Mouse (Mus musculus) CH12.LX (cell line): ENCODE measurements around the gene Cdkn2d. TPM values are rescaled to one million over a fixed set of nuclear protein-coding genes. Genes with fewer than 3 reads are reported as not detected.

Experiments
- DNase-seq: peaks from one replicate; pipeline ENCODE4 v3.0.0-alpha.2; 2013; ENCODE audit errors: extremely low read depth
- H3K27ac ChIP-seq: 2 replicates; pipeline ENCODE4 v1.5.1; 2012; ENCODE audit warnings: low read depth, mild to moderate bottlenecking, control low read depth, moderate library complexity; ENCODE audit not compliant: insufficient read depth
- H3K27me3 ChIP-seq: replicated peaks from 2 replicates; pipeline ENCODE3; 2012; ENCODE audit warnings: inconsistent platforms
- H3K36me3 ChIP-seq, 2 experiments: replicated peaks in 1 of 2; 2 replicates each; pipeline versions ENCODE3 to v1.6.1; 2012; ENCODE audit warnings: inconsistent platforms in 1 of 2, low read length in 1 of 2, mild to moderate bottlenecking in 1 of 2, mixed read lengths in 1 of 2, moderate library complexity in 1 of 2; ENCODE audit not compliant: control insufficient read depth in 1 of 2, insufficient read depth in 1 of 2
- H3K4me1 ChIP-seq, 2 experiments: 2 replicates each; pipeline ENCODE4 v1.6.1; 2012; ENCODE audit warnings: inconsistent platforms in 1 of 2, moderate library complexity in 1 of 2; ENCODE audit not compliant: insufficient read depth in 2 of 2, control insufficient read depth in 1 of 2
- H3K4me2 ChIP-seq: 2 replicates; pipeline ENCODE4 v1.6.1; 2012; ENCODE audit warnings: low read depth, mild to moderate bottlenecking, control low read depth; ENCODE audit not compliant: poor library complexity, insufficient read depth, severe bottlenecking
- H3K4me3 ChIP-seq, 3 experiments: fragments of 150-350 bp in 1 of 3; sonication (generic) in 1 of 3; replicated peaks in 1 of 3; 2 replicates each; pipeline versions ENCODE3 to v1.5.1; 2011 to 2012; ENCODE audit warnings: low read depth in 2 of 3, low read length in 2 of 3, mild to moderate bottlenecking in 2 of 3, moderate library complexity in 2 of 3, control low read depth in 1 of 3, improper control_type of control experiment in 1 of 3, inconsistent platforms in 1 of 3, mixed read lengths in 1 of 3; ENCODE audit not compliant: poor library complexity in 1 of 3
- H3K79me2 ChIP-seq: replicated peaks from 2 replicates; pipeline ENCODE4 v1.6.1; 2012; ENCODE audit warnings: mild to moderate bottlenecking, moderate library complexity; ENCODE audit not compliant: control insufficient read depth, poor library complexity, insufficient read depth, severe bottlenecking; ENCODE audit errors: extremely low read depth
- H3K9ac ChIP-seq: 2 replicates; pipeline ENCODE4 v1.6.1; 2012; ENCODE audit warnings: low read depth, mild to moderate bottlenecking, control low read depth, moderate library complexity; ENCODE audit not compliant: insufficient read depth
- H3K9me3 ChIP-seq: replicated peaks from 2 replicates; pipeline ENCODE3; 2012; ENCODE audit warnings: low read length, inconsistent platforms, mixed read lengths
- CHD2 ChIP-seq: IDR thresholded peaks from 2 replicates; pipeline ENCODE4 v1.6.1; 2011; ENCODE audit warnings: low read length, improper control_type of control experiment
- CTCF ChIP-seq, 2 experiments: IDR thresholded peaks in 1 of 2; conservative IDR thresholded peaks in 1 of 2; 2 replicates each; pipeline ENCODE4 v1.5.1; 2011 to 2012; ENCODE audit warnings: low read depth in 2 of 2, low read length in 2 of 2, improper control_type of control experiment in 1 of 2, inconsistent platforms in 1 of 2, mild to moderate bottlenecking in 1 of 2, moderate library complexity in 1 of 2
- E2F4 ChIP-seq: IDR thresholded peaks from 2 replicates; pipeline ENCODE4 v1.6.1; 2011; ENCODE audit warnings: low read depth, low read length, improper control_type of control experiment; ENCODE audit not compliant: insufficient replicate concordance
- ELF1 ChIP-seq: IDR thresholded peaks from 2 replicates; pipeline ENCODE4 v1.6.1; 2014; ENCODE audit warnings: low read depth, mild to moderate bottlenecking, inconsistent platforms, low read length, improper control_type of control experiment
- EP300 ChIP-seq: IDR thresholded peaks from 2 replicates; pipeline ENCODE4 v1.6.1; 2011; ENCODE audit warnings: low read length, improper control_type of control experiment
- GABPA ChIP-seq: IDR thresholded peaks from 2 replicates; pipeline ENCODE4 v1.6.1; 2012; ENCODE audit warnings: low read depth, low read length, improper control_type of control experiment, inconsistent platforms; ENCODE audit not compliant: insufficient replicate concordance
- HCFC1 ChIP-seq: IDR thresholded peaks from 2 replicates; pipeline ENCODE4 v1.6.1; 2012; ENCODE audit warnings: low read depth, mild to moderate bottlenecking, inconsistent platforms, low read length, improper control_type of control experiment
- IRF4 ChIP-seq: IDR thresholded peaks from 2 replicates; pipeline ENCODE4 v1.6.1; 2014; ENCODE audit warnings: low read depth, mild to moderate bottlenecking, inconsistent platforms, low read length, improper control_type of control experiment
- JUN ChIP-seq: IDR thresholded peaks from 2 replicates; pipeline ENCODE4 v1.6.1; 2011; ENCODE audit warnings: low read depth, mild to moderate bottlenecking, low read length, improper control_type of control experiment, moderate library complexity; ENCODE audit not compliant: insufficient read depth
- JUND ChIP-seq: conservative IDR thresholded peaks from 2 replicates; pipeline ENCODE4 v1.6.1; 2011; ENCODE audit warnings: low read depth, low read length, improper control_type of control experiment
- KAT2A ChIP-seq: IDR thresholded peaks from 2 replicates; pipeline ENCODE4 v1.6.1; 2012; ENCODE audit warnings: low read length, improper control_type of control experiment, inconsistent platforms; ENCODE audit not compliant: insufficient replicate concordance
- MAFK ChIP-seq: IDR thresholded peaks from 2 replicates; pipeline ENCODE4 v1.6.1; 2011; ENCODE audit warnings: low read length, improper control_type of control experiment; ENCODE audit not compliant: insufficient replicate concordance
- MAX ChIP-seq: IDR thresholded peaks from 2 replicates; pipeline ENCODE4 v1.6.1; 2011; ENCODE audit warnings: low read length, improper control_type of control experiment
- MAZ ChIP-seq: IDR thresholded peaks from 2 replicates; pipeline ENCODE4 v1.6.1; 2012; ENCODE audit warnings: low read depth, mild to moderate bottlenecking, inconsistent platforms, low read length, improper control_type of control experiment, moderate library complexity
- MEF2A ChIP-seq: IDR thresholded peaks from 2 replicates; pipeline ENCODE4 v1.6.1; 2014; ENCODE audit warnings: low read depth, mild to moderate bottlenecking, inconsistent platforms, low read length, improper control_type of control experiment, borderline replicate concordance
- MYC ChIP-seq: IDR thresholded peaks from 2 replicates; pipeline ENCODE4 v1.6.1; 2011; ENCODE audit warnings: low read depth, mild to moderate bottlenecking, improper control_type of control experiment, low read length
- NELFE ChIP-seq: IDR thresholded peaks from 2 replicates; pipeline ENCODE4 v1.6.1; 2011; ENCODE audit warnings: low read depth, low read length, improper control_type of control experiment
- POLR2A ChIP-seq: IDR thresholded peaks from 2 replicates; pipeline ENCODE4 v1.6.1; 2011; ENCODE audit warnings: low read depth, mild to moderate bottlenecking, improper control_type of control experiment, low read length
- POLR2AphosphoS2 ChIP-seq: IDR thresholded peaks from 2 replicates; pipeline ENCODE4 v1.6.1; 2011; ENCODE audit warnings: low read depth, low read length, improper control_type of control experiment
- RCOR1 ChIP-seq: conservative IDR thresholded peaks from 2 replicates; pipeline ENCODE4 v1.6.1; 2012; ENCODE audit warnings: low read depth, mild to moderate bottlenecking, inconsistent platforms, low read length, improper control_type of control experiment
- TBP ChIP-seq: conservative IDR thresholded peaks from 2 replicates; pipeline ENCODE4 v1.6.1; 2011; ENCODE audit warnings: low read depth, low read length, improper control_type of control experiment
- TCF12 ChIP-seq: IDR thresholded peaks from 2 replicates; pipeline ENCODE4 v1.6.1; 2014; ENCODE audit warnings: low read depth, mild to moderate bottlenecking, inconsistent platforms, low read length, improper control_type of control experiment
- UBTF ChIP-seq: IDR thresholded peaks from 2 replicates; pipeline ENCODE4 v1.6.1; 2012; ENCODE audit warnings: low read depth, mild to moderate bottlenecking, inconsistent platforms, low read length, improper control_type of control experiment, moderate library complexity
- USF1 ChIP-seq: IDR thresholded peaks from 2 replicates; pipeline ENCODE4 v1.6.1; 2014; ENCODE audit warnings: low read depth, mild to moderate bottlenecking, inconsistent platforms, low read length, improper control_type of control experiment
- USF2 ChIP-seq: conservative IDR thresholded peaks from 2 replicates; pipeline ENCODE4 v1.6.1; 2011; ENCODE audit warnings: low read depth, low read length, improper control_type of control experiment
- ZC3H11A ChIP-seq: IDR thresholded peaks from 2 replicates; pipeline ENCODE4 v1.6.1; 2012; ENCODE audit warnings: low read depth, mild to moderate bottlenecking, inconsistent platforms, low read length, improper control_type of control experiment
- dilution Hi-C: fragments of 300-500 bp; cut with MboI; formaldehyde crosslinking; loops from 2 replicates; pipeline ENCODE4 v1.14.3; 2020; ENCODE audit warnings: low sequenced_read_pairs; ENCODE audit not compliant: extremely low pct_unique_long_range_greater_than_20kb, extremely low pct_ligation_motif_present
- in situ Hi-C: fragments of 300-500 bp; cut with MboI; formaldehyde crosslinking; loops from 3 replicates; pipeline ENCODE4 v1.14.3; 2019; ENCODE audit warnings: low sequenced_read_pairs, low pct_ligation_motif_present, low pct_unique_long_range_greater_than_20kb, mixed read lengths
- polyA plus RNA-seq: library from polyadenylated mRNA; unstranded; fragments of >175 nt; gene quantifications from 2 replicates; pipeline ENCODE4 v1.2.1, GENCODE M21; 2012; ENCODE audit warnings: low read depth; ENCODE audit not compliant: insufficient read length
- total RNA-seq, 2 experiments: library from RNA; depleted of rRNA; stranded (reverse); fragments of 300-350 nt in 1 of 2; fragments of >200 nt in 1 of 2; gene quantifications; 2 replicates each; pipeline ENCODE4 v1.2.3; 2012 to 2014

The Cdkn2d gene
- total and polyA plus RNA-seq, 3 experiments: 2.9 to 12.6 (median 7.1) TPM

DNA sequence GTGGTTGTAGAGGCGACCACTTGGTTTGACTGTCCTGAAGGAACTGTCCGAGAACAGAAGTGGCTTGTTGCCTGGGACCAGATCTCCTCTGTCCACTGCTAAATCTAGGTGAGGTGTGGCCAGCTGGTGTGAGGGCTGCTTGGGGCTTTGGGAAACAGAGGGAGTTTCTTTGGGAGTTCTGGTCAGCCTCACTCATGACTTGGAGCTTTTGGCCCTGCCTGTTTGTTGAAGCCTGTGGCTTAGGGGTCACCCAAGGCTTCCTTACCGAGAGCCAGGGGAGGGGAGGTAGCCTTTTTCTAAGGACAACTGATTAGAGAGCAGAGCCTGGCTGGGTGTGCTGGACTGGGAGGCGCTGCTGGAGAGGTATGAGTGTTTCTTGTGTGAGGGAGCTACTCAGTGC is 44.2 kb upstream of the Cdkn2d start:
- dilution Hi-C loops (no loop called here), in situ Hi-C loops (no loop called here)
- H3K79me2 ChIP-seq: peaks cover 15% of the 10 kb centered on the region
- peaks cover 0 to 24% of the 10 kb centered on the region in 2 experiments; a peak in 3 of 4 replicates for H3K4me1 ChIP-seq
- TF ChIP-seq NELFE (no peak), TBP (no peak), MAFK (no peak), CHD2 (no peak), GABPA (no peak), ELF1 (no peak), JUN (no peak), MAX (no peak), CTCF (conservative IDR thresholded peaks at IDR 0.05 in 1 of 2, IDR thresholded peaks at IDR 0.05 in 1 of 2; ENCODE audit: low read depth in 2 of 2, low read length in 2 of 2) (no peak), POLR2A (no peak), MAZ (no peak)
- H3K27me3 ChIP-seq: no peaks in the 10 kb centered on the region
- no peak overlapping the region for H3K27ac ChIP-seq
- H3K9me3 ChIP-seq: peaks cover 2% of the 10 kb centered on the region
- peaks cover 5 to 72% of the 10 kb centered on the region in 2 experiments for H3K36me3 ChIP-seq
- H3K4me3 ChIP-seq: no peak overlapping the region
- H3K4me2 ChIP-seq: no peak overlapping the region
- H3K9ac ChIP-seq: no peak overlapping the region
- DNase-seq: no peak

DNA sequence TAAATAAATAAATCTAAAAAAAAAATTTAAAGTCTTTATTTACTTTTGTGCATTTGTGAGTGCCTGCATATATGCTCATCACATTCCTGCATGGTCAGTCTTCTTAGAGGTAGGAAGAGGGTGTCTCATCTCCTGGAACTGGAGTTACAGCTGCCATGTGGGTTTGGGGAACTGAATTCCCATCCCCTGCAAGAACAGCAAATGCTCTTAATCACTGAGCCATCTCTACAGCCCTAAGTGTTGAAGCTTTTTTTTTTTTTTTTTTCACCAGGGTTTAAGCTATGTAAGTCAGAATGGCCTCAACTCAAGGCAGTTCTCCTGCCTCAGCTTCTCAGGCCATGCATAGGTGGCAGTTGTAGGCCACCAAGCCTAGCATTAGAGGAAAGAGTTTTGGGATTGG is 43.5 kb upstream of the Cdkn2d start:
- Histone ChIP-seq H3K4me1 (peaks cover 6 to 30% of the 10 kb centered on the region in 2 experiments; a peak in 3 of 4 replicates), H3K4me2 (no peak overlapping the region), H3K9me3 (peaks cover 2% of the 10 kb centered on the region), H3K36me3 (peaks cover 5 to 71% of the 10 kb centered on the region in 2 experiments), H3K9ac (no peak overlapping the region), H3K27me3 (no peaks in the 10 kb centered on the region), H3K27ac (no peak overlapping the region), H3K4me3 (no peak overlapping the region), H3K79me2 (peaks cover 21% of the 10 kb centered on the region)
- dilution Hi-C loops: no loop called here
- no peak for DNase-seq
- in situ Hi-C loops: no loop called here
- TF ChIP-seq MAFK (no peak), RCOR1 (no peak), MYC (no peak), POLR2AphosphoS2 (no peak)

DNA sequence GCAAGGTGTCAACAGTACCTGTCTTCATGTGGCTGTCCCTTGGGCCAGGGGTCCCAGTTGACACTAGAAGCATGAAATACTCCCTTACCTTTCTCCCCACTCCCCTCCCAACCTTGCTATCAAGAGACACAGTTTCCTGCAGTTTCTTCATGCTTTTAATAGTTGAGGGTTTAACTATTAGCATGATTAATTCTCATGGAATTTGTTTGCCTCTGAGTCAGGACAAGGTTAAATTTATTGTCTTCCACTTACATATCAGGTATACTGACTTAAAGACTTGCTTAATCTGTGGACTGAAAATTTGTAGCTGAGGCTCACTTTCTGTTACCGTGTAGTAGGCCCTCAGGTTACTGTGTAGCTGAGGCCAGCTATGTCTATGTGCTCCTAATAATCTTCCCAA is 42.3 kb upstream of the Cdkn2d start:
- H3K4me3 ChIP-seq: no peak overlapping the region
- no peak overlapping the region for H3K9ac ChIP-seq
- H3K9me3 ChIP-seq: peaks cover 2% of the 10 kb centered on the region
- in situ Hi-C loops: no loop called here
- no peak for TF ChIP-seq JUND
- no peak for TF ChIP-seq RCOR1
- TF ChIP-seq ZC3H11A: no peak
- TF ChIP-seq HCFC1: no peak
- TF ChIP-seq E2F4: no peak
- no peak for TF ChIP-seq USF1
- TF ChIP-seq UBTF: no peak
- no peak for TF ChIP-seq IRF4
- TF ChIP-seq MEF2A: no peak
- no peak for TF ChIP-seq GABPA
- TF ChIP-seq JUN: no peak
- TF ChIP-seq TCF12: no peak
- no peak for TF ChIP-seq POLR2AphosphoS2
- TF ChIP-seq EP300: no peak
- TF ChIP-seq MAZ: no peak
- no peak for TF ChIP-seq USF2
- TF ChIP-seq KAT2A: no peak
- TF ChIP-seq MAFK: no peak
- peaks cover 5 to 65% of the 10 kb centered on the region in 2 experiments for H3K36me3 ChIP-seq
- H3K4me1 ChIP-seq: peaks cover 10 to 38% of the 10 kb centered on the region in 2 experiments; a peak in 3 of 4 replicates
- H3K27me3 ChIP-seq: no peaks in the 10 kb centered on the region
- peaks cover 31% of the 10 kb centered on the region for H3K79me2 ChIP-seq
- no peak overlapping the region for H3K27ac ChIP-seq
- dilution Hi-C loops: no loop called here
- DNase-seq: no peak
- no peak overlapping the region for H3K4me2 ChIP-seq
